Mouse (Mus musculus): ENCODE results near the gene Cyp2d12.
"Not testable (repeated sequence)": the region's sequence is repeated elsewhere in the genome, so short reads cannot be mapped to it uniquely, and the experiment has no call there.

Cyp2d12 gene

GRCm38 (mm10) chr15:82554531-82555230 is at the start of gene Cyp2d12:
TSS of gene Cyp2d12 (plus strand) at chr15:82555072.
- no peak for DNase-seq (ENCODE audit: low read depth)

GRCm38 (mm10) chr15:82506971-82507370 is 47.9 kb upstream of the Cyp2d12 start:
- no peak for DNase-seq (ENCODE audit: low read depth)

- not testable (repeated sequence) for DNase-seq (ENCODE audit: low read depth)
These were observed 47.1 kb upstream of the Cyp2d12 start for GRCm38 (mm10) chr15:82507740-82508139.

- DNase-seq (ENCODE audit: low read depth) = not testable (repeated sequence)
These were observed 45.4 kb upstream of the Cyp2d12 start for GRCm38 (mm10) chr15:82509495-82509894.

- not testable (repeated sequence) for DNase-seq (ENCODE audit: low read depth)
These were observed 44.4 kb upstream of the Cyp2d12 start for GRCm38 (mm10) chr15:82510500-82510899.

- DNase-seq (ENCODE audit: low read depth) = not testable (repeated sequence)
These were observed 42.8 kb upstream of the Cyp2d12 start for GRCm38 (mm10) chr15:82512111-82512510.

- DNase-seq (ENCODE audit: low read depth) = not testable (repeated sequence)
These were observed 38.7 kb upstream of the Cyp2d12 start for GRCm38 (mm10) chr15:82516174-82516573.

GRCm38 (mm10) chr15:82527371-82527770 is 27.5 kb upstream of the Cyp2d12 start:
- DNase-seq (ENCODE audit: low read depth) = not testable (repeated sequence)

- DNase-seq (ENCODE audit: low read depth) = not testable (repeated sequence)
These were observed 22.2 kb upstream of the Cyp2d12 start for GRCm38 (mm10) chr15:82532721-82533120.

GRCm38 (mm10) chr15:82542976-82543375 is 11.9 kb upstream of the Cyp2d12 start:
- not testable (repeated sequence) for DNase-seq (ENCODE audit: low read depth)

GRCm38 (mm10) chr15:82544561-82544960 is 10.3 kb upstream of the Cyp2d12 start:
- not testable (repeated sequence) for DNase-seq (ENCODE audit: low read depth)

GRCm38 (mm10) chr15:82547753-82548152 is 7.1 kb upstream of the Cyp2d12 start:
- not testable (repeated sequence) for DNase-seq (ENCODE audit: low read depth)

GRCm38 (mm10) chr15:82553211-82553610 is 1.7 kb upstream of the Cyp2d12 start:
- DNase-seq (ENCODE audit: low read depth) = not testable (repeated sequence)

- DNase-seq (ENCODE audit: low read depth) = no peak
These were observed 18.0 kb downstream of the Cyp2d12 start for GRCm38 (mm10) chr15:82572856-82573255.

GRCm38 (mm10) chr15:82579071-82579470 is 24.2 kb downstream of the Cyp2d12 start:
- no peak for DNase-seq (ENCODE audit: low read depth)

- DNase-seq (ENCODE audit: low read depth) = peak; percentile 3
These were observed 27.7 kb downstream of the Cyp2d12 start for GRCm38 (mm10) chr15:82582621-82583020.
